Mouse (Mus musculus) B cell, adult 62 days (primary cell): ENCODE results near the gene Hps4. TPM values are rescaled to one million over a fixed set of nuclear protein-coding genes. Genes with fewer than 3 reads are reported as not detected.

Experiments
- total RNA-seq: library from RNA; stranded (reverse); gene quantifications from 4 replicates; pipeline ENCODE4 v1.2.4, GENCODE M21; 2023

The Hps4 gene
- total RNA-seq: 25.6 to 33.8 TPM (median 32.5 TPM) in 4 replicates

DNA sequence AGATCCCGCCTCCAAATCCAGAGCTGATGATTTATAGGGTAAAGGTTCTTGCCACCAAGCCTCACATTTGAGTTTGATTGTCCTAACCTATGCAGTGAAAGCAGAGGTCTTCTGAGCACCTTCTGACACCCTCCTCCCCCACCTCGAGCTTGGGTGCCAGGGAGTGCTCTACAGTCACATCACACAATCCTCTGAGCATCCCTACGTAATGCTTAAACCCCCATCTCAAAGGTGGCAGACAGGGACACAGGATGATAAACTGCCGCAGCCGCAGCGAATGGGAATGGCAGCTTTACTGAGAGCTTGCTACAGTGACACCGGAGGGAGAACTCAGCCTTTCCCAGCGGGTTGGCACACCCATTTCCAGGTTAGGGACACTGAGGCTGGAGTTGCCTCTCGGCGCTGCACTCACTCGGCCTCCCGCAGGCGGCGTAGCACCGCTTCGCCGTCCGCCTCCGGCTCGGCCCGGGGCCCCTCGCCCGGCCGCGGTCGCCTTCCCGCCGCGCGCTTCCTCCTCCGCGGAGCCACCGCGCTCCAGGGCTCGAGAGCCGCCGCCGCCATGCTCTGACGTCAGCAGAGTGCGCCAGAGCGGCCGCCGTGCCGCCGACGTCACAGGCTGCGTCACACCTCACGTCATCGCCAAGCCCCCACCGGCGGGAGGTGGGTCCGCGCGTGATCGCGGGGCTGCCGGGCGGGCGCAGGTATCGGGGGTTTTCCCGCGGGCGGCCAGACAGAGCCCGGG, at the start of gene Hps4, which contains the start of gene Srrd:
Gene Hps4, plus strand, starts transcription at position 621 of the 742 bp plus-strand sequence.
Gene Srrd, minus strand, starts transcription at position 578 of the 742 bp plus-strand sequence.

GRCm38 (mm10) chr5:112325546-112326445, 17.1 kb upstream of the Hps4 start, which contains the start of gene Tfip11:
Tfip11 (plus strand) TSS chr5:112326358.

GRCm38 (mm10) chr5:112355910-112356309, 13.0 kb downstream of the Hps4 start, which contains the start of gene Gm6583:
Gm6583 (minus strand) TSS chr5:112356033.

DNA sequence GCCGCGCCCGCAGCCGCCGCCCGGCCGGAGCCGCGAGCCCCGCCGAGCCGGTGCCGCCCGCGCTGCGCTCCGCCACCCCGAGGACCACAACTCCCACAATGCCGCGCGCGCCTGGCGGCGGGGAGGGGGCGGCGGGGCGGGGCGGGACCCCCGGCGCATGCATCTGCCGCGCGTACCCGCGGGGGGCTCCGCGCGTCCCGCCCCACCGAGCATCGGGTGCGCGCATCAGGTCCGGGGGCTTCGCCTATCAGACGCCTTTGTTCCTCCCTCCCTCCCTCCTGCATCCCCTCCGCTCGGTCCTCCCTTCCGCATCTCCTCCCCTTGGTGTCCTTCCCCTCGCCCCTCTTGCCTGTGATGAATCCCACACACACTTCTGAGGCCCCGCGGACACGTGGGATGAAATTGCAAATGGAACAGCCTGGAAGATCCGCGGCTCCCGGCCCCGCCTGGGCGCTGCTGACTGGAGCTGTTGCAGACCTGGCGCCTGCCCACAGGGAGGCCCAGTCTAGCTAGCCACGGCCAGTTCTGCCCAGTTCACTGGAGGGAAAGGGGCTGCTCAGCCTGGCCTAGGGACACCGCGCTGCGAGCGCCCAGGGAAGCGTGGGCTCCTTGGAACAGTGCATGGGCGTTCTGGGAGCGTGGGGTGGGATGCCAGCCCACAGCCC, 52.0 kb downstream of the Hps4 start, which contains the start of gene Asphd2:
Gene Asphd2, minus strand, starts transcription at position 88 of the 665 bp plus-strand sequence.

Other genes with a start within 250 kb of the Hps4 start
- gene Cryba4, start 90.6 kb upstream of the Hps4 start, total RNA-seq: not detected in 4 replicates
- gene Crybb1, start 87.3 kb upstream of the Hps4 start, total RNA-seq: not detected in 4 replicates
- gene Tpst2, start 66.4 kb upstream of the Hps4 start, total RNA-seq: 94.1 to 121 TPM (median 98.9 TPM) in 4 replicates
- gene Tfip11, start 16.7 kb upstream of the Hps4 start, total RNA-seq: 120 to 130 TPM (median 124 TPM) in 4 replicates
- 53.7 to 67.4 TPM (median 61.8 TPM) in 4 replicates for gene Srrd, start within 50 bp of the Hps4 start, total RNA-seq
- gene Gm6583, start 12.9 kb downstream of the Hps4 start, total RNA-seq: not detected in 4 replicates
- gene Asphd2, start 51.8 kb downstream of the Hps4 start, total RNA-seq: not detected in 4 replicates
- gene Gm6588, start 106.3 kb downstream of the Hps4 start, total RNA-seq: not detected in 4 replicates
- not detected in 4 replicates for gene Sez6l, start 234.1 kb downstream of the Hps4 start, total RNA-seq